Mouse (Mus musculus) ES-Bruce4 (cell line): ENCODE data around the gene Arhgef10l. TPM values are rescaled to one million over a fixed set of nuclear protein-coding genes. Genes with fewer than 3 reads are reported as not detected.

Experiments used
- H3K27ac ChIP-seq: 2 replicates; pipeline ENCODE4 v1.5.1; 2012; ENCODE audit warnings: low read length, inconsistent platforms; ENCODE audit not compliant: insufficient read depth
- H3K27me3 ChIP-seq: 2 replicates; pipeline ENCODE4 v1.6.1; 2012; ENCODE audit warnings: mild to moderate bottlenecking, low read length, inconsistent platforms; ENCODE audit not compliant: control insufficient read depth, poor library complexity, insufficient read depth, severe bottlenecking
- H3K36me3 ChIP-seq: 2 replicates; pipeline ENCODE4 v1.6.1; 2012; ENCODE audit warnings: inconsistent platforms, mild to moderate bottlenecking, low read length, moderate library complexity; ENCODE audit not compliant: control insufficient read depth, poor library complexity, insufficient read depth, severe bottlenecking
- H3K4me1 ChIP-seq: one replicate; pipeline ENCODE4 v1.8.1; 2011; ENCODE audit warnings: low read length; ENCODE audit not compliant: control insufficient read depth, insufficient read depth
- H3K4me3 ChIP-seq: 2 replicates; pipeline ENCODE4 v1.5.1; 2011; ENCODE audit warnings: low read depth, mild to moderate bottlenecking, low read length
- H3K9ac ChIP-seq: 2 replicates; pipeline ENCODE4 v1.6.1; 2012; ENCODE audit warnings: low read depth, mild to moderate bottlenecking, inconsistent platforms; ENCODE audit not compliant: poor library complexity, severe bottlenecking
- H3K9me3 ChIP-seq: replicated peaks from 2 replicates; pipeline ENCODE4 v1.6.1; 2012; ENCODE audit warnings: mild to moderate bottlenecking, low read length, inconsistent platforms; ENCODE audit not compliant: control insufficient read depth, poor library complexity, insufficient read depth, severe bottlenecking
- CTCF ChIP-seq: IDR thresholded peaks from one replicate; pipeline ENCODE4 v1.8.1; 2011; ENCODE audit warnings: low read depth, low read length
- EP300 ChIP-seq: IDR thresholded peaks from 2 replicates; pipeline ENCODE4 v1.6.1; 2011; ENCODE audit warnings: low read depth, low read length; ENCODE audit not compliant: insufficient read depth
- POLR2A ChIP-seq: IDR thresholded peaks from one replicate; pipeline ENCODE4 v1.8.1; 2011; ENCODE audit warnings: low read length; ENCODE audit not compliant: insufficient read depth
- polyA plus RNA-seq: library from polyadenylated mRNA; stranded (reverse); fragments of >200 nt; gene quantifications from 2 replicates; pipeline ENCODE4 v1.2.4, GENCODE M21; 2011; ENCODE audit warnings: low read depth; ENCODE audit not compliant: missing spikeins, insufficient read depth, insufficient read length

The Arhgef10l gene
- polyA plus RNA-seq, 1 experiment: 7.7 TPM

DNA sequence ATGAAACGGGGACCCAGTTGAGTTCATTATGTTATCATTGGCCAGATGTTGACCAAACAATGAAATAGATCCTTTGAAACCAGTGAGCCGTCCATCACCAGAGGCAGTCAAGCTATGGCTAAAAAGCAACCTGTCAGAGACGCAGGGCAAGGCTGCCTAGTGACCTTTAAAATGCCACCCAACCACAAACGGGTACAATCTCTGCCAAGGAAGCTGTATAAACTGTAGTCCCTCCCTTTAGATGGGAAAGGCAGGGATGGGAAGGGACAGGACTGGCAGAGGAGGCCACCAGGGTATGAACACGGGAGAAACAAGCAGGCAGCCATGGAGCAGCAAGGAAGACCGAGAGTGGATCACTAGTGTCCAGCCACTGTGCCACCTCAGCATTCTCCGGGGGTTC lies 759 bp downstream of the Arhgef10l start:
- TF ChIP-seq EP300 (no peak), POLR2A (no peak), CTCF (no peak)
- no peaks in the 10 kb centered on the region for H3K9me3 ChIP-seq
- H3K9ac ChIP-seq: no peak overlapping the region
- peaks cover 10% of the 10 kb centered on the region for H3K4me1 ChIP-seq
- H3K36me3 ChIP-seq: no peaks in the 10 kb centered on the region
- no peak overlapping the region for H3K4me3 ChIP-seq
- no peak overlapping the region for H3K27ac ChIP-seq
- no peaks in the 10 kb centered on the region for H3K27me3 ChIP-seq

DNA sequence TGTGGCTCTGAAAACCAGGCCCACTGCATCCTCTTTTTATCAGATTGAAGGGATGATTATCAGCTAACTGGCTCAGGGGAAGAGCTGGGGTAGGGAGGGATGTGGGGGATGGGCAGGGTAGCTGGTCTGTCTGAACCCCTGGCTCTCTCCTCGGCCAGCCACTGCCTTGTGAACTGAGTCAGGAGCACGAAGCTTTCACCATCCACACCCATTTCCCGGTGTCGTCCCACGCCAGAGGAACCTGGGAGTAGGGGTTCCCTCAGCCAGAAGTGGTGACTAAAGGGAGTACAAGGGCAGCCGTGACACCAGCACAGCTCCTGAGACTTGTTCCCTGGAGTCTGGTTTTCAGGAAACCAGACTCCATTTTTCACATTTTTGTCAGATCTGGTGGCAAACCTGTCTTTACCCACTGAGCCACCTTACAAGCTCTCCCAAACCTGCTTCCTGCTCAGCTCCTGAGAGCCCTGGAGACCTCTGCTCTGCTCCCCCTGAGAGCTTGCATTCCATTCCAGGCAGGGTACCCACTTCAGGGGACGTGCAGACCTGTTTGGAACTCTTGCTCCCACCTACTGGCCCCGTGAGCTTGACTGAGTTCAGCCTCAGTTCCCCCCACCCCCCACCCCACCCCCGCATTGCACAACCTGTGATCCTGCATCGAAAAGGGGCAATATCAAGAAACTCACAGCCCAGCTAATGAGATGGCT lies 2.8 kb downstream of the Arhgef10l start:
- H3K4me3 ChIP-seq: no peak overlapping the region
- no peaks in the 10 kb centered on the region for H3K27me3 ChIP-seq
- TF ChIP-seq EP300 (no peak), CTCF (no peak), POLR2A (no peak)
- H3K36me3 ChIP-seq: no peaks in the 10 kb centered on the region
- H3K4me1 ChIP-seq: peaks cover 10% of the 10 kb centered on the region
- H3K27ac ChIP-seq: no peak overlapping the region
- no peaks in the 10 kb centered on the region for H3K9me3 ChIP-seq
- no peak overlapping the region for H3K9ac ChIP-seq

DNA sequence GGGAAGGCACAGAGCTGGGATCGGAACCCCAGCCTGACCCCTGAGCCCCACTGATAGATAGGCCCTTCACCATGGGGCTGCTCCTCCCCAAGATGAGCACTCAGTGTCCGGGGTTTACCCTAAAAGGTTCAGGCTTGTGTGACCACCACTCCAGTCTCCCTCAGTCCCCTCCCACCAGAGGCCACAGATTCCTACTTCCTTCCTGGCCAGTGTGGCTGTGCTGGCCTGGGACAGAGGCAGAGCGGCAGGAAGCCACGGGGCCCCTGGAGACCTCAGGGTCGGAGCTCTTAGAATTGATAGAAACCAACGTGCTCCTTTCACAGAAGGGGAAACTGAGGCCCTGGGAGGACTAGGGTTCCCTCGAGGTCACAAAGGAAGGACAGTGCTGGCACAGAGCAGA lies 3.4 kb downstream of the Arhgef10l start:
- H3K9me3 ChIP-seq: no peaks in the 10 kb centered on the region
- H3K27me3 ChIP-seq: no peaks in the 10 kb centered on the region
- H3K4me3 ChIP-seq: no peak overlapping the region
- H3K9ac ChIP-seq: no peak overlapping the region
- H3K36me3 ChIP-seq: no peaks in the 10 kb centered on the region
- H3K4me1 ChIP-seq: peaks cover 10% of the 10 kb centered on the region
- H3K27ac ChIP-seq: no peak overlapping the region
- TF ChIP-seq POLR2A (no peak), EP300 (no peak), CTCF (no peak)

GRCm38 (mm10) chr4:140661406-140662022 lies 4.3 kb downstream of the Arhgef10l start:
- no peak for TF ChIP-seq CTCF
- no peak for TF ChIP-seq EP300
- no peak for TF ChIP-seq POLR2A
- no peak overlapping the region for H3K4me3 ChIP-seq
- H3K36me3 ChIP-seq: no peaks in the 10 kb centered on the region
- H3K4me1 ChIP-seq: peaks cover 10% of the 10 kb centered on the region
- H3K9me3 ChIP-seq: no peaks in the 10 kb centered on the region
- H3K9ac ChIP-seq: no peak overlapping the region
- no peaks in the 10 kb centered on the region for H3K27me3 ChIP-seq
- H3K27ac ChIP-seq: no peak overlapping the region

DNA sequence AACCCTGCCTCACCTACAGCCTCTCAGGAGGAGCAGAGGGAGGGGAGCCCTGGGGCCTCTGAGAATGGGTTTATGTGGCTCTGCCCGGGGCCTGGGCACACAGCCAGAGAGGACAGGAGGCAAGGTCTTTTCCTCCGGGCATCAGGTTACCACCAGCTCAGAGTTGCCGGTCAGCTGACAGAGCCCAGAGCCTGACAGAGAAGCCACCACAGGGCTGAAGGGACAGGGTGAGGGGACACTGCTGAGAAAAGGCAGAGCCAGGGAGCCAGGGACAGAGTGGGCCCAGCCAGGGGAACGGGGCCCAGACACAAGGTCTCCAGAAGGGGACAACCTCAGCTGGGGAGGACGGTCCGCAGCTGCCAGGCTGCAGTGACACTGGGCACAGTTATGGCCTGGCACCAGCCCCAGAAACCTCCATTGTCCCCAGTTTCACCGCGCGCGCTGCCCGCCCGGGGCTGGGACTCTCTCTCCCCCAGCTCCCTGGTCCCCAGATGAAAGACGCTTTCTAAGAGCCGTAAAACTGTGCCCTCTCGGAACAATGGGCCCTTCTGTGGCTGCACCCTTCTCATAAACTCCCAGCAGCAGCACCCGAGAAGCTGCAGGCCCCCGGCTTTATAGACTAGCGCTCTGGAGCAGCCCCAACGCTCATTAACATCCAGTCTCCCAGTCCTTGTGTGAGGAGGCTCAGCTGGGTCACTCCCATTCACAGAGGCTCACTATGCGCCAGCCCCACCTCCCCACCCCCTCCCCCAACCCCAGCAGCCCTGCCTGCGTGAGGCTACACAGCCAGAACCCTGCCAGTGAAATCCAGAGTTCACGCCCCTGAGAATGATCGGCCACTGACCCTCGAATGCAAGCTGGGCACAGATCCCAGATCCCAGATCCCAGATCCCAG lies 7.9 kb downstream of the Arhgef10l start:
- Histone ChIP-seq H3K36me3 (no peaks in the 10 kb centered on the region), H3K27me3 (no peaks in the 10 kb centered on the region), H3K9ac (no peak overlapping the region), H3K4me3 (no peak overlapping the region), H3K9me3 (no peaks in the 10 kb centered on the region), H3K4me1 (peaks cover 9% of the 10 kb centered on the region), H3K27ac (no peak overlapping the region)
- TF ChIP-seq POLR2A (no peak), EP300 (no peak), CTCF (no peak)

DNA sequence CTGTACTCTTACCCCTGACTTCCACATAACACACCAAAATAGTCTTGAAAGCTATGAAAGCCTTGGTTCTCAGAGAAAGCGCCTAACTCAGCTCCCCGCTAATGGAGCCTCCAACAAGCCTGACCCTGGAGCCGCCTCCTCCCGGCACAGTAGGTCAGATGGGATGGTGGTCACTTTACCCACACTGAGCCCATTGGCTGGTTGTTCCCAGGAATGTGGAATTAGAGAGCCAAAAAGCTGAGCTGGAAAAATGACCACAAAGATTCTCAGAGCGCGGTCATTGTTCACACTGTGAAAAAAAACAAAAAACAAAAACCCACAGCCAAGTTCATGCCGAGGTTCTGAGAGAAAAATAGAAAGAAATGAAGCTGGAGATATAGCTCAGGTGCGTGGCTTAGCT lies 9.3 kb downstream of the Arhgef10l start:
- H3K36me3 ChIP-seq: no peaks in the 10 kb centered on the region
- H3K9me3 ChIP-seq: no peaks in the 10 kb centered on the region
- no peak overlapping the region for H3K4me3 ChIP-seq
- no peaks in the 10 kb centered on the region for H3K4me1 ChIP-seq
- H3K27ac ChIP-seq: no peak overlapping the region
- TF ChIP-seq POLR2A (no peak), CTCF (no peak), EP300 (no peak)
- no peaks in the 10 kb centered on the region for H3K27me3 ChIP-seq
- no peak overlapping the region for H3K9ac ChIP-seq
